Mouse (Mus musculus) neural tube, embryonic 14.5 days (tissue): Measurements from ENCODE around the gene Necap2. TPM values are rescaled to one million over a fixed set of nuclear protein-coding genes. Genes with fewer than 3 reads are reported as not detected.

Experiments
- ATAC-seq: fragments of 200-750 bp; cut with Nextera tagmentation; 2 replicates; pipeline ENCODE4 v1.8.0; 2017; ENCODE audit warnings: low read depth, mild to moderate bottlenecking, moderate TSS enrichment, moderate library complexity
- H3K27ac ChIP-seq: fragments of 300-500 bp; sonication (generic); 2 replicates; pipeline ENCODE4 v1.5.1; 2014; ENCODE audit warnings: low read depth, mild to moderate bottlenecking, control low read depth, low read length, moderate library complexity, mixed read lengths
- H3K27me3 ChIP-seq: fragments of 300-500 bp; sonication (generic); 2 replicates; pipeline ENCODE4 v1.6.1; 2014; ENCODE audit warnings: low read length; ENCODE audit not compliant: control insufficient read depth, insufficient read depth
- H3K36me3 ChIP-seq: fragments of 300-500 bp; sonication (generic); 2 replicates; pipeline ENCODE4 v1.6.1; 2014; ENCODE audit warnings: low read length, mixed read lengths; ENCODE audit not compliant: control insufficient read depth, insufficient read depth
- H3K4me1 ChIP-seq: fragments of 300-500 bp; sonication (generic); 2 replicates; pipeline ENCODE4 v1.6.1; 2014; ENCODE audit warnings: low read length; ENCODE audit not compliant: control insufficient read depth, insufficient read depth
- H3K4me2 ChIP-seq: fragments of 300-500 bp; sonication (generic); 2 replicates; pipeline ENCODE4 v1.6.1; 2014; ENCODE audit warnings: mild to moderate bottlenecking, low read depth, low read length, control low read depth
- H3K4me3 ChIP-seq: fragments of 300-500 bp; sonication (generic); 2 replicates; pipeline ENCODE4 v1.5.1; 2014; ENCODE audit warnings: low read depth, low read length, control low read depth, mixed read lengths
- H3K9ac ChIP-seq: fragments of 300-500 bp; sonication (generic); replicated peaks from 2 replicates; pipeline ENCODE4 v1.6.1; 2014; ENCODE audit warnings: low read depth, mild to moderate bottlenecking, control low read depth, low read length, mixed read lengths
- H3K9me3 ChIP-seq: fragments of 300-500 bp; sonication (generic); 2 replicates; pipeline ENCODE4 v1.6.1; 2016; ENCODE audit warnings: low read length; ENCODE audit not compliant: control insufficient read depth
- WGBS: fragments of 180-500 bp; shearing (Covaris S2); extraction: QIAGEN DNeasy Blood & Tissue Kit; methylation state at CpG from one replicate; pipeline ENCODE4 v1.1.7; 2014; 5-methylcytosine and 5-hydroxymethylcytosine counted together
- polyA plus RNA-seq: library from polyadenylated mRNA; unstranded; fragments of >200 nt; fragmentation: Nextera tagmentation; extraction: Ambion mirVana; gene quantifications from 2 replicates; pipeline ENCODE4 v1.2.1, GENCODE M21; 2014

Necap2 gene
- polyA plus RNA-seq, 1 experiment from 2014 or later = 37.0 TPM

- Histone ChIP-seq H3K36me3 (no peaks in the 10 kb centered on the region), H3K9ac (no peak overlapping the region), H3K4me2 (no peak overlapping the region), H3K27me3 (no peaks in the 10 kb centered on the region), H3K9me3 (no peaks in the 10 kb centered on the region), H3K4me3 (no peak overlapping the region), H3K27ac (no peak overlapping the region), H3K4me1 (no peaks in the 10 kb centered on the region)
- ATAC-seq = no peak
- 82% methylated on average over 10 of the region's 10 CpGs for WGBS
These were observed 8.7 kb upstream of the Necap2 start for GRCm38 (mm10) chr4:141086862-141087261.

DNA sequence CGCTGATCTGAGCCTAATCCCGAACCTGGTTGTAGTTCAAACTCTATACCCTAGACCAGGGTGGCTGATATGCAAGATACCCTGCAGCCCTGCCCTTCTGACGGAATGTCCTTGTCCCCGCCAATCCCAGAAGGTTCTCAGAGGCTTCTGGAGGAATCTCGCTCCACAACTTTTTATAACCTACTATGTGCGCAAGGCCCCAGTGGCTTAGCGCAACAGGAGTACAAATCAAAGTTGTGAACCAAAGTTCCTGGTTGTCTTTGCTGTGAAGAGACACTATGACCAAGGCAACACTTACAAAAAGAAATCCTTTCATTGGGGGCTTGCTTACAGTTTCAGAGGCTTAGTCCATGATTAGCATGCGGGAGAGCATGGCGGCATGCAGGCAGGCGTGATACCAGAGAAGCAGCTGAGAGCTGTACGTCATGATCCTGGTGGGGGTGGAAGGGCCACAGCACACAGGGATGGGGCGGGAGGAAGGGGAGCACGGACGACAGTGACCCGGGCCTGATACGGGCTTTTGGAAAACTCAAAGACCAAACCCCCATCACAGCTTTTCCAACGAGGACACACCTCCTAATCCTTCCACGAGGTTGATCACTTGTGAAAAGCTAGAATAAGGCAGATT, 467 bp upstream of the Necap2 start:
- Histone ChIP-seq H3K4me2 (no peak overlapping the region), H3K9ac (no peak overlapping the region), H3K4me1 (peaks cover 10% of the 10 kb centered on the region), H3K36me3 (no peaks in the 10 kb centered on the region), H3K27ac (no peak overlapping the region), H3K9me3 (no peaks in the 10 kb centered on the region), H3K27me3 (no peaks in the 10 kb centered on the region), H3K4me3 (peak overlapping the region; percentile 98)
- WGBS = 74% methylated on average over 18 of the region's 18 CpGs
- peak; percentile 16 for ATAC-seq

GRCm38 (mm10) chr4:141076761-141077506, 1.2 kb downstream of the Necap2 start:
- H3K27ac ChIP-seq = no peak overlapping the region
- H3K4me1 ChIP-seq = peaks cover 10% of the 10 kb centered on the region
- peak overlapping the region; percentile 98 for H3K4me3 ChIP-seq
- H3K9me3 ChIP-seq = no peaks in the 10 kb centered on the region
- peak overlapping the region; percentile 97 for H3K4me2 ChIP-seq
- ATAC-seq = no peak
- H3K27me3 ChIP-seq = no peaks in the 10 kb centered on the region
- H3K36me3 ChIP-seq = no peaks in the 10 kb centered on the region
- peak overlapping the region; percentile 89 for H3K9ac ChIP-seq
- 82% methylated on average over 17 of the region's 17 CpGs for WGBS

GRCm38 (mm10) chr4:141074109-141074508, 4.0 kb downstream of the Necap2 start:
- Histone ChIP-seq H3K9ac (no peak overlapping the region), H3K36me3 (peaks cover 23% of the 10 kb centered on the region), H3K27me3 (no peaks in the 10 kb centered on the region), H3K4me1 (peaks cover 10% of the 10 kb centered on the region), H3K4me3 (no peak overlapping the region), H3K27ac (no peak overlapping the region), H3K9me3 (no peaks in the 10 kb centered on the region), H3K4me2 (no peak overlapping the region)
- 93% methylated on average over 4 of the region's 4 CpGs for WGBS
- ATAC-seq = no peak

GRCm38 (mm10) chr4:141073661-141074060, 4.5 kb downstream of the Necap2 start:
- Histone ChIP-seq H3K27me3 (no peaks in the 10 kb centered on the region), H3K4me2 (no peak overlapping the region), H3K9me3 (no peaks in the 10 kb centered on the region), H3K27ac (no peak overlapping the region), H3K9ac (no peak overlapping the region), H3K4me1 (peaks cover 10% of the 10 kb centered on the region), H3K4me3 (no peak overlapping the region), H3K36me3 (peaks cover 28% of the 10 kb centered on the region)
- no peak for ATAC-seq
- WGBS = 81% methylated on average over 9 of the region's 9 CpGs

DNA sequence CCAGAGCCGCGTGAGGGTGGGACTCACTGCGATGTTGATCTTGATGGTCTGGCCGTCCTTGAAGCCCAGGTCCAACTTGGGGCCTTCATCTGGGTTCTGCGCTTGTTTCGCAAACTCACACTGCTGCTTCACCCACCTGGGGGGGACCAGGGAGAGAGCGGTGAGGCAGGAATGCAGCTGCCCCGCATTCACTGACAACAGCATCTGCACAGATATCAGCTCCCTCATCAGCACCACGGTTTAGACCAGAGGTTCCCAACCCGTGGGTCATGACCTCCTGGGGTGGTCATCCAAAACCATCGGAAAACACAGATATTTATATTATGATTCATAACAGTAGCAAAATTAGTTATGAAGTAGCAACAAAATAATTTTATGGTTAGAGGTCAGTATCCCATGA, 5.7 kb downstream of the Necap2 start:
- H3K4me2 ChIP-seq = no peak overlapping the region
- WGBS = 90% methylated on average over 11 of the region's 11 CpGs
- H3K27me3 ChIP-seq = no peaks in the 10 kb centered on the region
- no peak overlapping the region for H3K27ac ChIP-seq
- peaks cover 37% of the 10 kb centered on the region for H3K36me3 ChIP-seq
- H3K9me3 ChIP-seq = no peaks in the 10 kb centered on the region
- ATAC-seq = no peak
- H3K9ac ChIP-seq = no peak overlapping the region
- peaks cover 9% of the 10 kb centered on the region for H3K4me1 ChIP-seq
- no peak overlapping the region for H3K4me3 ChIP-seq

GRCm38 (mm10) chr4:141069731-141070130, 8.4 kb downstream of the Necap2 start:
- WGBS = 60% methylated on average over 4 of the region's 4 CpGs
- H3K27ac ChIP-seq = no peak overlapping the region
- H3K27me3 ChIP-seq = no peaks in the 10 kb centered on the region
- H3K36me3 ChIP-seq = peaks cover 50% of the 10 kb centered on the region
- no peaks in the 10 kb centered on the region for H3K4me1 ChIP-seq
- H3K9me3 ChIP-seq = no peaks in the 10 kb centered on the region
- no peak for ATAC-seq
- H3K9ac ChIP-seq = no peak overlapping the region
- H3K4me2 ChIP-seq = no peak overlapping the region
- H3K4me3 ChIP-seq = no peak overlapping the region

DNA sequence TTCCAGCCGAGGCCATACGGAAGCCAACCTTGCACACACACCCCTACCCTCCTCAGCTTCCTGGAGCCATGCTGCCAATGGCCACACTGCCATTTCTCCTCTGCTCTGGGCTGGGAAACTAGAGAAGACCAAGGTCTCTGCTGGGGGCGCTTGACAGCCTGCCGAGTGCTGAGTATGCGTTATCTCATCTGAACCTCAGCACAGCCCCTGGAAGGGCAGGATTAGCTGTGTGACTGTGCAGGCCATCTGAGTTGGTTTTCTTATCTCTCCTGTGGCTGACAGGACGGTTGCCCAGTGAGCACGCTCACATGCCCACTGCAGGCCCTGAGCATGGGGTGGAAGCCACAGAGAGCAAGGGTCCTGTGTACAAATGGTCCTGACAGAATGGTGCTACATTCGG, 9.5 kb downstream of the Necap2 start:
- no peaks in the 10 kb centered on the region for H3K27me3 ChIP-seq
- WGBS = 94% methylated on average over 8 of the region's 8 CpGs
- H3K36me3 ChIP-seq = peaks cover 50% of the 10 kb centered on the region
- no peak overlapping the region for H3K4me3 ChIP-seq
- no peak for ATAC-seq
- H3K27ac ChIP-seq = no peak overlapping the region
- H3K4me1 ChIP-seq = no peaks in the 10 kb centered on the region
- H3K9ac ChIP-seq = no peak overlapping the region
- no peak overlapping the region for H3K4me2 ChIP-seq
- H3K9me3 ChIP-seq = no peaks in the 10 kb centered on the region

- H3K36me3 ChIP-seq = peaks cover 50% of the 10 kb centered on the region
- no peak overlapping the region for H3K4me3 ChIP-seq
- no peak overlapping the region for H3K9ac ChIP-seq
- WGBS = 87% methylated on average over 9 of the region's 9 CpGs
- H3K4me1 ChIP-seq = no peaks in the 10 kb centered on the region
- H3K4me2 ChIP-seq = no peak overlapping the region
- H3K27ac ChIP-seq = no peak overlapping the region
- H3K9me3 ChIP-seq = no peaks in the 10 kb centered on the region
- no peak for ATAC-seq
- no peaks in the 10 kb centered on the region for H3K27me3 ChIP-seq
These were observed 10.6 kb downstream of the Necap2 start for GRCm38 (mm10) chr4:141067516-141068046.
